Mouse (Mus musculus): Measurements from ENCODE around the gene Zdhhc12. TPM values are rescaled to one million over a fixed set of nuclear protein-coding genes. Genes with fewer than 3 reads are reported as not detected.

The Zdhhc12 gene
- polyA plus RNA-seq, 1 experiment from 2014 or later = 30.0 TPM

DNA sequence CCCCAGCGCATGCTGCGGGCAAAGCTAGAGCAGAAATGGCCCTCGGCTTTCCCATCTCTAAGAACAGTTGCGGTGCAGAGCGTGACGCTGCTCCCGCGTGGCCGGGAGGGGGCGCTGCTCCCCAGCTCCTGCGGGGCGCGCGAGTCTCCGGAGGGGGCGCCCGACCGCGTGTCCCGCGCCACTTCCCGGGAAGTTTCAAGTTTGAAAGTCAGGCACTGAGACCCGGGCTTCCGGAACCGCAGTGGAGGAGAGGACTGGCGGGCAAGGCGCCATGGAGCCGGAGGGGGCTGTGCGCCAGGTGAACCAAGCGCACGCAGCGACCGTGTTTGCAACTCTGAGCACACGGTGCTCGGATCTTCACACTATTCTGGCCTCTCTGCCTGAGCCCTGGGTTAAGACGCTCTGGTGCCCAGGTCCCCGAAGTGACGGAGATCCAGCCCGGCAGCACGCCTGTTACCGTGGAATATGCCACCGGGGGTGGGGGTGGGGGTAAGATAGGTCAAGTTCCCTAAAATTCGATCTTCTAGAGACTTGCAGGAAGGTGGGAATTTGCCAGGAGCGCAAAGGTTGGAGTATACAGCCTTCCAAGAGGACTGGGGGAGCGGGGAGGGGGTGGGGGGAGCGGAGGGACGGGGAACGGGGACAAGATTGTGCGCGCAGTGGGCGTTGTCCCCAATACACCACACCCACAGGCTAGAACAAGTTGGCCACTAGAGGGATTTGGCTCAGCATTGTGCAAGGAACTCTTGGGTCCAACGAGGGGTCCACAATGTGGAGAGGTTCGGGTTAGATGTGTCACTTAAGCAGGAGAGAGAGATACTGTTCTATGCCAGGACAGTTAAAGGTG, 15.7 kb downstream of the Zdhhc12 start, which contains the start of gene Pkn3:
Gene Pkn3, plus strand, starts transcription at position 183 of the 847 bp plus-strand sequence.
- no peaks in the 10 kb centered on the region for H3K27me3 ChIP-seq
- peak; percentile 81 for ATAC-seq (ENCODE audit: insufficient number of reproducible peaks, low FRiP score, low TSS enrichment, low read depth)
- H3K27ac ChIP-seq (replicated peaks) = peak within 1 kb of the TSS; percentile 91
- H3K4me2 ChIP-seq (replicated peaks) = peak within 1 kb of the TSS; percentile 96
- H3K9ac ChIP-seq = peak within 1 kb of the TSS; percentile 40; the same call in 1 of the 2 replicates
- WGBS = under 1% methylated on average over 53 of the region's 53 CpGs
- no peaks in the 10 kb centered on the region for H3K9me3 ChIP-seq (replicated peaks)
- H3K36me3 ChIP-seq = peaks cover 8% of the 10 kb centered on the region; the same call in 1 of the 2 replicates
- peaks cover 15% of the 10 kb centered on the region for H3K4me1 ChIP-seq
- peak within 1 kb of the TSS; percentile 67 for H3K4me3 ChIP-seq (replicated peaks)

DNA sequence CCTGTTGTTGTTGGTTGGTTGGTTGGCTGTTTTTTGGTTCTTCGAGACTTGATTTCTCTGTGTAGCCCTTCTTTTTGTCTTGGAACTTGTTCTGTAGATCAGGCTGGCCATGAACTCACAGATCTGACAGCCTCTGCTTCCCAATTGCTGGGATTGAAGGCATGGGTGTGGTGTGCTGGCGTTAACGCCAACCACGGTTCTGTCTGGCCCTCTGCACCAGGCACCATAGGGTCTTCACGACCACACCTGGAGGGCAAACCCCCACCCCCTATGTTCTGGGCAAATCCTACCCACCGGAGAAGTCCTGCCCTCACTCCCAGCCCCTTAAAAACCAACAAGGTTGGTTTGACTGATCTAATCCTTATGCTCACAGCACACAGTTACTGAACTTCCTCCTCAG, 16.5 kb downstream of the Zdhhc12 start:
- WGBS = 62% methylated on average over 6 of the region's 6 CpGs
- peak overlapping the region; percentile 67 for H3K4me3 ChIP-seq (replicated peaks)
- peak overlapping the region; percentile 91; the same call in 1 of the 2 replicates for H3K27ac ChIP-seq (replicated peaks)
- peak; percentile 9; the same call in 1 of the 2 replicates for ATAC-seq (ENCODE audit: insufficient number of reproducible peaks, low FRiP score, low TSS enrichment, low read depth)
- H3K36me3 ChIP-seq = peaks cover 14% of the 10 kb centered on the region; the same call in 1 of the 2 replicates
- H3K9ac ChIP-seq = no peak overlapping the region
- peaks cover 15% of the 10 kb centered on the region for H3K4me1 ChIP-seq
- no peaks in the 10 kb centered on the region for H3K27me3 ChIP-seq
- H3K4me2 ChIP-seq (replicated peaks) = peak overlapping the region; percentile 96
- H3K9me3 ChIP-seq (replicated peaks) = no peaks in the 10 kb centered on the region

DNA sequence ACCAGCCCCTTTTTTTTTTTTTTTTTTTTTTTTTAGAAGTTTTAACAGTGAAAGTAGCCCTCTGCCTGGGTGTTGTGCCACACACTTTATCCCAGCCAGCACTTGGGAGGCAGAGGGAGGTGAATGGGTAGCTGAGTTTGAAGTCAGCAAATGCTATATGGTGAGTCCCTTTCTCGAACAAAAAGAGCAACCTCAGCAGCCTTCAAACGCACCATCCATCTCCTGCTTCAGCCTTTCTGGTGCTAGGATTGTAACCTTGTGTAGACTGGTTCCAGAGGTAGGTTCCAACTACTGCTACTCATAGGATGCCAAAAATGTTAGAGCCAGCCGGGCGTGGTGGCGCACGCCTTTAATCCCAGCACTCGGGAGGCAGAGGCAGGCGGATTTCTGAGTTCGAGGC, 17.0 kb downstream of the Zdhhc12 start:
- no peak overlapping the region for H3K4me3 ChIP-seq (replicated peaks)
- no peak for ATAC-seq (ENCODE audit: insufficient number of reproducible peaks, low FRiP score, low TSS enrichment, low read depth)
- WGBS = 90% methylated on average over 9 of the region's 9 CpGs
- peaks cover 16% of the 10 kb centered on the region; the same call in 1 of the 2 replicates for H3K36me3 ChIP-seq
- H3K27me3 ChIP-seq = no peaks in the 10 kb centered on the region
- H3K27ac ChIP-seq (replicated peaks) = no peak overlapping the region
- peaks cover 15% of the 10 kb centered on the region for H3K4me1 ChIP-seq
- no peak overlapping the region for H3K9ac ChIP-seq
- no peaks in the 10 kb centered on the region for H3K9me3 ChIP-seq (replicated peaks)
- no peak overlapping the region for H3K4me2 ChIP-seq (replicated peaks)

DNA sequence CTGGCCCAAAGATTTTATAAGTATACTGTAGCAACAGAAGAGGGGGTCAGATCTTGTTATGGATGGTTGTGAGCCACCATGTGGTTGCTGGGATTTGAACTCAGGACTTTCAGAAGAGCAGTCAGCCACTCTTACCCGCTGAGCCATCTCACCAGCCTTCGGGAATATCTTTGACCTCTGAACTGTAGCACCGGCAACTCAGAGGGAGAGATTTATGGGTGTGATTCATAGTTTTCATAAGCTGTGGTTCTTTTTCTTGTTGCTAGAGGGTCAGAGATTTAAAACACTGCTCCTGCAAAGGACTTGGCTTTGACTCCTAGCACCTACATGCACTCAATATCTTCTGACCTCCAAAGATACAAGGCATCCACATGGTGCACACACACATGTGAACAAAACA, 17.8 kb downstream of the Zdhhc12 start:
- Histone ChIP-seq H3K27ac (replicated peaks) (no peak overlapping the region), H3K9ac (no peak overlapping the region), H3K4me2 (replicated peaks) (no peak overlapping the region), H3K4me3 (replicated peaks) (no peak overlapping the region), H3K27me3 (no peaks in the 10 kb centered on the region), H3K9me3 (replicated peaks) (no peaks in the 10 kb centered on the region), H3K36me3 (peaks cover 17% of the 10 kb centered on the region; the same call in 1 of the 2 replicates), H3K4me1 (peaks cover 15% of the 10 kb centered on the region)
- WGBS = 74% methylated on average over 3 of the region's 3 CpGs
- ATAC-seq (ENCODE audit: insufficient number of reproducible peaks, low FRiP score, low TSS enrichment, low read depth) = no peak

DNA sequence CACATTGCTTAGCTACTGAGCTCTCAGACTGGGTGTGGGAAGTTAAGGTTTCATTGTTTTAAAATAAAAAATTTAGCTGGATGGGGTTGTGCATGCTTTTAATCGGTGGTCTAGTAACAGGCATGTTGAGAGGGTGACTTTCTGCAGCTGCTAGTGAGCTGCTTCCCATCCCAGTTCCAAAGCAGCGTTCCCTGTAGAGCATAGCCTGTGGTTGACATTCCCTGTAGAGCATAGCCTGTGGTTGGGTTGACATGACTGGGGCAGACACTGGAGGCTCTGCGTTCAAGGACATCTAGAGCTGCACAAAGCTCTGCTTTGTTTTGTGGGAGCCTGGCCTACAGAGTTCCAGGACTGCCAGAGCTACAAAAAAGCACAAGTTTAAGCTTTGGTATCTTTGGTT, 20.2 kb downstream of the Zdhhc12 start:
- H3K36me3 ChIP-seq = peaks cover 40% of the 10 kb centered on the region
- H3K9me3 ChIP-seq (replicated peaks) = no peaks in the 10 kb centered on the region
- H3K9ac ChIP-seq = no peak overlapping the region
- H3K4me1 ChIP-seq = peaks cover 10% of the 10 kb centered on the region
- H3K27ac ChIP-seq (replicated peaks) = no peak overlapping the region
- no peak overlapping the region for H3K4me2 ChIP-seq (replicated peaks)
- no peak overlapping the region for H3K4me3 ChIP-seq (replicated peaks)
- 62% methylated on average over 3 of the region's 3 CpGs for WGBS
- ATAC-seq (ENCODE audit: insufficient number of reproducible peaks, low FRiP score, low TSS enrichment, low read depth) = no peak
- H3K27me3 ChIP-seq = no peaks in the 10 kb centered on the region

DNA sequence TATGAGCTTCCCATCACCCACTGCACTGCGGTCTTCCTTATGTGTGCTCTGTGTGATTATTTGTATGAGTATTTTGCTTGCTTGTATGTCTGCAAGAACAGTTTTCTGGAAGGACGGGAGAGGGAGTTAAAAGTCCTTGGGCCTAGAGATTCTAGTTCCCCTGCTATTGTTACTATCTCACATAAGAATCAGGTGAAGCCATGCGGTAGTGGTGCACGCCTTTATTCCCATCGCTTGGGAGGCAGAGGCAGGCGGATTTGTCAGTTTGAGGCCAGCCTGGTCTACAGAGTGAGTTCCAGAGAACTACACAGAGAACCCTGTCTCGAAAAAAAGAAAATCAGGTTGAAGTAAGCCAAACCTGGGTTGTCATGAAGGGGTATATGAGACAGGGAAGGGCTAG, 20.6 kb downstream of the Zdhhc12 start:
- no peak for ATAC-seq (ENCODE audit: insufficient number of reproducible peaks, low FRiP score, low TSS enrichment, low read depth)
- Histone ChIP-seq H3K4me3 (replicated peaks) (no peak overlapping the region), H3K36me3 (peaks cover 44% of the 10 kb centered on the region), H3K27me3 (no peaks in the 10 kb centered on the region), H3K4me2 (replicated peaks) (no peak overlapping the region), H3K9me3 (replicated peaks) (no peaks in the 10 kb centered on the region), H3K9ac (no peak overlapping the region), H3K4me1 (peaks cover 10% of the 10 kb centered on the region), H3K27ac (replicated peaks) (no peak overlapping the region)
- WGBS = 74% methylated on average over 7 of the region's 7 CpGs

DNA sequence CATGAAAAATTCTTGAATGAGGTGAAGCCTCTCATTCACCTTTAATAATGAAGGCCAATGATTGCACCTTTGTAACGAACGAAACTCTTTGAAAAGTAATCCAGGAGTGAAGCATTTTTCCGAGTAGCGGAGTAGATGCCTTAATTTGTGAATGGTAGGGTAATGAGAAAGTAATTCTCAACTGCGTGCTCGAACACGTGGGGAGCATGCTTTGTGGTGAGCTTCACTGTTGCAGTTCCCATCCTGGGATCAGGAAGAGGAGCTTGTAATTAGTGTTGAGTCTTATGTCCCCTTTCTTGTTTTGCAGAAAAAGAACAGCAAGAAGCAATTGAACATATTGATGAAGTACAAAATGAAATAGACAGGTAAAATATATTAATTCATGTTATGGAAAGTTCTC, 25.5 kb downstream of the Zdhhc12 start:
- no peak for ATAC-seq (ENCODE audit: insufficient number of reproducible peaks, low FRiP score, low TSS enrichment, low read depth)
- no peaks in the 10 kb centered on the region for H3K9me3 ChIP-seq (replicated peaks)
- H3K9ac ChIP-seq = peak overlapping the region; percentile 95
- H3K4me3 ChIP-seq (replicated peaks) = peak overlapping the region; percentile 74
- peaks cover 34% of the 10 kb centered on the region for H3K4me1 ChIP-seq
- no peaks in the 10 kb centered on the region for H3K27me3 ChIP-seq
- H3K4me2 ChIP-seq (replicated peaks) = peak overlapping the region; percentile 63
- H3K27ac ChIP-seq (replicated peaks) = no peak overlapping the region; the same call in 1 of the 2 replicates
- WGBS = 7% methylated on average over 7 of the region's 7 CpGs
- peaks cover 39% of the 10 kb centered on the region for H3K36me3 ChIP-seq

DNA sequence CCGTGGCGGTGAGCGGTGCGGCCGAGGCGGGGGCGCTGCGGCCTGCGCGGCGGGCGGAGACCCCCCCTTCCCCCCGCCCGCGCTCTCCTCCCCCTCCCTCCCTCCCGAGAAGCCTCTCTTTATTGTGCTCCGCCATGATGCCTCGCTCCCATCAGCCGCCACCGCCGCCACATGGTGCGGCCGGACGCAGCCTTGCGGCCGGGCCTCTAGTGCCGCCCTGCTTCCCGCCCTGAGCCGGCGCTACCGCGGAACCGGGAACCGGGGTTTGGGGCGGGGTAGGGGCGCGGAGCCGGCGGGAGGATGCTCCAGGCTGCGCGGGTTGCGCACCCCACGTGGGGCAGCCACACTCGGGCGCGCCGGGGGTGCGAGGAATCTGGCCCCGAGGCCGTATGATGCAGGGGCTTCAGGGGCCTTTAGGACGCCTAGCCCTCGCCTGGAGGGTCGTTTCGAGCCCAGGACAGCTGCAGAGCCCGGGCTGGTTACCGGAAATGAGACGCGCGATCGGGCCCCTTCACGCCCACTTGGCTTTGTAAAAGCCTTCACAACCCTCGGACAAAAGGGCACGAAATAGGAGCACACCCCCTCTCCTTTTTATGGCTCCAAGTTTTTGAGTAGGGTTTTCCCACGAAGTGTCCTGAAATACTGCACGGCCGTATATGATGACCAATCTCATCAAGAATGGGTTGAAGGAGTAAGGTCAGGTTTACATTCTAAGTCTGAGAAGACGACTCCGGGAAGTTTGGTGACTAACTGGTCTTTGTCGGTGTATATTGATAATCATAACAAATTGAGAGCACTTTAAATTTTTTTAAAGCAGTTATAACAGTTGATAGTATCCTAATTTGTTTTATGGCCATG, 26.2 kb downstream of the Zdhhc12 start:
- Histone ChIP-seq H3K9me3 (replicated peaks) (no peaks in the 10 kb centered on the region), H3K27me3 (no peaks in the 10 kb centered on the region), H3K4me1 (peaks cover 36% of the 10 kb centered on the region), H3K9ac (peak overlapping the region; percentile 95), H3K4me2 (replicated peaks) (peak overlapping the region; percentile 63), H3K36me3 (peaks cover 32% of the 10 kb centered on the region), H3K27ac (replicated peaks) (peak overlapping the region; percentile 99), H3K4me3 (replicated peaks) (peak overlapping the region; percentile 74)
- peak; percentile 30; the same call in 1 of the 2 replicates for ATAC-seq (ENCODE audit: insufficient number of reproducible peaks, low FRiP score, low TSS enrichment, low read depth)
- under 1% methylated on average over 37 of the region's 69 CpGs for WGBS

DNA sequence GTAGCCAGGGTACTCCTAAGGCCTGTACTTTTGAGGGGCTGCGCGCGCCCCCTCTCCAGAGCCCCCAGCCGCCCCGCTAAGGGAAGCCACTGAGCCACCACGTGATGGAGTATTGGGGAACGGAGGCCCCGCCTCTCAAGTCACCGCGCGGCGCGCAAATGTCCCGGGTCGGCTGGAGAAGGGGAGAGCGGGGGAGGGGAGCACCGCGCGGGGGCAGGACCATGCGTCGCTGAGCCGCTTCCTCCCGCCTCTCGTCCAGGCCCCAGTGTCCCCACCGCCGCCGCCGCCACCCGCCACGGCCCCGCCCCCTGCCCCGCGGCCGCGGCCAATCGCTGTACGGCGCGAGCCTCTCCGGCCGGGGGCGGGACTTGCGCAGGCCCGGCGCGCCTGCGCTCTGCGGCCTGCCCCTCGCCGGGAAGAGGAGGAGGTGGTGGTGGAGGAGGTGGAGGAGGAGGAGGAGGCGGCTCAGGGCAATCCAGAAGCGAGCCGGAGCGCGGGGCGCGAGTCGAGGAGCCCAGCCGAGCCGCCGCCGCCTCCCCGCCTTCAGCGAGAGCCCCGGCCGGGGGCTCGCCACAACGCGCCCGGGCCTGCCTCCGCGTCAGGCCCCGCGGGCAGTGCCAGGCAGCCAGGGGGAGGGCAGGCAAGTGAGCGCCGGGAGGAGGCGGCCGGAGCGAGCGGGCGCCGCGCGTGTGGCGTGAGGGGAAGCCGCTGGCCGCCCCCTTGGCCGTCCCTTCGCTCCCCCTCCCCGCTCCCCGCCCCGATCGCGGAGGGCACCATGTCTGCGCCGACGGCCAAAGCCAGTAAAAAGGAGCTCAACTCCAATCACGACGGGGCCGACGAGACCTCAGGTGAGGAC, 27.2 kb downstream of the Zdhhc12 start:
- 0% methylated on average over 45 of the region's 101 CpGs for WGBS
- Histone ChIP-seq H3K27ac (replicated peaks) (peak overlapping the region; percentile 99), H3K27me3 (no peaks in the 10 kb centered on the region)

DNA sequence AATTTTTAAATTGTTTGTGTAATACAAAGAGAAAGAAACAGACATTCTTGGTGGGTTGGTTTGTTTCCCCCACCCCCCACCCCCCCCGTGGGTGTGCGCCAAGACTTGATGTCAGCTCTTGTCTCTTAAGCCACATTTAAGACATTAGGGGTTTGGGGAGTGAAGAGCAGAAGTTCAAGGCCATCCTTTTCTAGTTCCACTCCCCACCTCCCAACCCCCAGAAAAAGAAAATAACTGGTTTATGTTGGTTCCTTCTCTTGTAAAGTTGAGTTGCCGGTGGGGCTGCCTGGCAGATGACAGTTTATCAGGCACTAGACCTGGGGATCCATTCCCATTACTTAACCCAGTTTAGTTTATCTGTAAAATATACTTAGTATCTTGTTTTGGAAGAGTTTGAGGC, 29.1 kb downstream of the Zdhhc12 start:
- H3K9me3 ChIP-seq (replicated peaks) = no peaks in the 10 kb centered on the region
- peaks cover 43% of the 10 kb centered on the region for H3K4me1 ChIP-seq
- no peaks in the 10 kb centered on the region for H3K27me3 ChIP-seq
- no peak for ATAC-seq (ENCODE audit: insufficient number of reproducible peaks, low FRiP score, low TSS enrichment, low read depth)
- no peak overlapping the region for H3K4me3 ChIP-seq (replicated peaks)
- 0 out of 2 replicates have a peak overlapping the region, but pooled peaks have one; percentile 90 for H3K27ac ChIP-seq (replicated peaks)
- H3K36me3 ChIP-seq = peaks cover 15% of the 10 kb centered on the region
- H3K4me2 ChIP-seq (replicated peaks) = peak overlapping the region; percentile 86
- no peak overlapping the region for H3K9ac ChIP-seq
- 30% methylated on average over 3 of the region's 3 CpGs for WGBS

More for the DNA sequence above, 27.2 kb downstream of the Zdhhc12 start:
- peaks cover 39% of the 10 kb centered on the region for H3K4me1 ChIP-seq
- peak overlapping the region; percentile 63 for H3K4me2 ChIP-seq (replicated peaks)
- ATAC-seq (ENCODE audit: insufficient number of reproducible peaks, low FRiP score, low TSS enrichment, low read depth) = peak; percentile 94
- peak overlapping the region; percentile 95 for H3K9ac ChIP-seq
- H3K36me3 ChIP-seq = peaks cover 30% of the 10 kb centered on the region
- peak overlapping the region; percentile 74 for H3K4me3 ChIP-seq (replicated peaks)
- H3K9me3 ChIP-seq (replicated peaks) = no peaks in the 10 kb centered on the region
